Mouse (Mus musculus) neural tube, embryonic 11.5 days (tissue): ENCODE measurements at regions not wholly inside any gene's neighbourhood (a gene's known extent, or its start where the extent isn't known, plus 50 kb on each side); places are given as distances from the start of the nearest gene placed in this dataset.

ENCODE experiments used
- ATAC-seq: fragments of 200-750 bp; cut with Nextera tagmentation; 2 replicates; pipeline ENCODE4 v1.8.0; 2017; ENCODE audit warnings: moderate number of reproducible peaks, mild to moderate bottlenecking, moderate TSS enrichment, moderate library complexity; ENCODE audit not compliant: insufficient read depth, low FRiP score, low TSS enrichment
- DNase-seq: peaks from one replicate; pipeline ENCODE4 v3.0.0-alpha.2; 2015; ENCODE audit warnings: low spot score
- H3K27ac ChIP-seq: fragments of 300-500 bp; sonication (generic); 2 replicates; pipeline ENCODE4 v1.5.1; 2014; ENCODE audit warnings: low read depth, mild to moderate bottlenecking, low read length
- H3K27me3 ChIP-seq: fragments of 300-500 bp; sonication (generic); 2 replicates; pipeline ENCODE4 v1.6.1; 2014; ENCODE audit warnings: mild to moderate bottlenecking, low read length, mixed read lengths; ENCODE audit not compliant: control insufficient read depth, insufficient read depth
- H3K36me3 ChIP-seq: fragments of 300-500 bp; sonication (generic); 2 replicates; pipeline ENCODE4 v1.6.1; 2014; ENCODE audit warnings: mild to moderate bottlenecking, low read length, moderate library complexity, mixed read lengths; ENCODE audit not compliant: control insufficient read depth, insufficient read depth
- H3K4me1 ChIP-seq: fragments of 300-500 bp; sonication (generic); 2 replicates; pipeline ENCODE4 v1.6.1; 2014; ENCODE audit warnings: low read length, mixed read lengths; ENCODE audit not compliant: control insufficient read depth, insufficient read depth
- H3K4me2 ChIP-seq: fragments of 300-500 bp; sonication (generic); 2 replicates; pipeline ENCODE4 v1.6.1; 2014; ENCODE audit warnings: low read depth, mild to moderate bottlenecking, moderate library complexity
- H3K4me3 ChIP-seq: fragments of 300-500 bp; sonication (generic); 2 replicates; pipeline ENCODE4 v1.5.1; 2014; ENCODE audit warnings: low read depth, low read length
- H3K9ac ChIP-seq: fragments of 300-500 bp; sonication (generic); 2 replicates; pipeline ENCODE4 v1.6.1; 2014; ENCODE audit warnings: mild to moderate bottlenecking, low read length
- H3K9me3 ChIP-seq: fragments of 300-500 bp; sonication (generic); 2 replicates; pipeline ENCODE4 v1.6.1; 2016; ENCODE audit warnings: low read length; ENCODE audit not compliant: control insufficient read depth
- WGBS: fragments of 180-500 bp; shearing (Covaris S2); extraction: QIAGEN DNeasy Blood & Tissue Kit; methylation state at CpG from one replicate; pipeline ENCODE4 v1.1.7; 2014; 5-methylcytosine and 5-hydroxymethylcytosine counted together

DNA sequence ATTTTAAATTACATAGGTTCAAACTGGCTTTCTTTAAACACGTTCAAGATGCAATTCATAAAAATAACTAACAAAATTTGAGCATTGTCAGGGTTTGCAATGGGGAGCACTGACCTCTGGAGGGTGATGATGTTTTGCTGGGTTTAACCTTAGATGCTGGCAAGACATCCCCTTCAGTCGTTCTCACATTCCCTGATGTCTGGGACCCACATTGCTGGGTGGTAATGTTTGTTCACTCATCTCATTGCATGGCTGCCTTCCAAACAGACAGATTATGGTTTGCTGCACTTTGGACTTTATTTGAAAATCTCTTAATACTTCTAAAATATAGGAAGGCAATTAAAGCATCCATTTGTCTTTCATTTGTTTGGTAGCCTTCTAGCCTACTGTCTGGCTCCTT is 206.9 kb downstream of the Tle4 start:
- no peak for ATAC-seq
- H3K4me2 ChIP-seq: no peak overlapping the region
- WGBS: 77% methylated on average over 2 of the region's 2 CpGs

More for the DNA sequence above, 206.9 kb downstream of the Tle4 start:
- Histone ChIP-seq H3K27ac (no peak overlapping the region), H3K9ac (no peak overlapping the region), H3K4me1 (no peaks in the 10 kb centered on the region), H3K9me3 (no peaks in the 10 kb centered on the region), H3K27me3 (no peaks in the 10 kb centered on the region), H3K4me3 (no peak overlapping the region), H3K36me3 (no peaks in the 10 kb centered on the region)
- no peak for DNase-seq
